Mouse (Mus musculus) limb, embryonic 10.5 days (tissue): ENCODE data around the gene Syt8. TPM values are rescaled to one million over a fixed set of nuclear protein-coding genes. Genes with fewer than 3 reads are reported as not detected.

ENCODE experiments used
- DNase-seq: peaks from one replicate; pipeline ENCODE4 v3.0.0-alpha.2; 2017; ENCODE audit warnings: low spot score
- H3K27ac ChIP-seq: fragments of 300-500 bp; sonication (generic); 2 replicates; pipeline ENCODE4 v1.5.1; 2016; ENCODE audit warnings: mild to moderate bottlenecking
- H3K27me3 ChIP-seq: fragments of 300-500 bp; sonication (generic); 2 replicates; pipeline ENCODE4 v1.6.1; 2016; ENCODE audit warnings: low read depth, mild to moderate bottlenecking; ENCODE audit not compliant: poor library complexity, severe bottlenecking
- H3K36me3 ChIP-seq: fragments of 300-500 bp; sonication (generic); 2 replicates; pipeline ENCODE4 v1.6.1; 2016; ENCODE audit warnings: mild to moderate bottlenecking, moderate library complexity
- H3K4me1 ChIP-seq: fragments of 300-500 bp; sonication (generic); 2 replicates; pipeline ENCODE4 v1.6.1; 2016
- H3K4me3 ChIP-seq: fragments of 300-500 bp; sonication (generic); 2 replicates; pipeline ENCODE4 v1.5.1; 2016; ENCODE audit warnings: mild to moderate bottlenecking, moderate library complexity
- H3K9me3 ChIP-seq: fragments of 300-500 bp; sonication (generic); replicated peaks from 2 replicates; pipeline ENCODE4 v1.6.1; 2016; ENCODE audit warnings: mild to moderate bottlenecking
- WGBS: fragments of 180-500 bp; shearing (Covaris S2); methylation state at CpG from one replicate; pipeline ENCODE4 v1.1.7; 2016; 5-methylcytosine and 5-hydroxymethylcytosine counted together
- polyA plus RNA-seq: library from polyadenylated mRNA; unstranded; fragments of >200 nt; fragmentation: Nextera tagmentation; extraction: Ambion mirVana; gene quantifications from 2 replicates; pipeline ENCODE4 v1.2.1, GENCODE M21; 2016

Syt8 gene
- polyA plus RNA-seq, 1 experiment from 2014 or later, result not detected

- WGBS, result 97% methylated on average over 2 of the region's 2 CpGs
- H3K27me3 ChIP-seq, result no peaks in the 10 kb centered on the region
- DNase-seq, result no peak
- H3K4me3 ChIP-seq, result no peak overlapping the region
- H3K36me3 ChIP-seq, result no peaks in the 10 kb centered on the region
- H3K9me3 ChIP-seq, result no peaks in the 10 kb centered on the region
- H3K27ac ChIP-seq, result no peak overlapping the region
- H3K4me1 ChIP-seq, result no peaks in the 10 kb centered on the region
Observed at GRCm38 (mm10) chr7:142418027-142418426, 16.6 kb upstream of the Syt8 start.

DNA sequence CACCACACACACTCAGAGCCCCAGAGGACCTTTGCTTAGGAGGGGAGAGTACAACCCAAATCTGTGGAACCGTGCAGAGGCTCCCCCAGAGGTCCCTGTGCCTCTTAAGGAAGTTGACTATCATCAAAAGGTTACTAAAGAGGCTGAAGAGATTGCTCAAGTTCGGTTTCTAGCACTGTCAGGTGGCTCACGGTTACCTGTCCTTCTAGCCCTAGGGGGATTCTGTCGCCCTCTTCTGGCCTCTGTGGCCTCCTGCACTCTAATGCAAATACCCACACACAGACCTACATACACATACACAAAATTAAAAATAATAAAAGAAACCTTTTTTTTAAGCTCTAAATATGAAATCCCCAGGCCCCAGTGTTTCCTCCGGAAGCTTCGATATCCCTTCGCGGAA lies 16.0 kb upstream of the Syt8 start:
- 93% methylated on average over 8 of the region's 8 CpGs for WGBS
- DNase-seq, result no peak
- Histone ChIP-seq H3K4me3 (no peak overlapping the region), H3K9me3 (no peaks in the 10 kb centered on the region), H3K27me3 (no peaks in the 10 kb centered on the region), H3K4me1 (no peaks in the 10 kb centered on the region), H3K27ac (no peak overlapping the region), H3K36me3 (no peaks in the 10 kb centered on the region)

DNA sequence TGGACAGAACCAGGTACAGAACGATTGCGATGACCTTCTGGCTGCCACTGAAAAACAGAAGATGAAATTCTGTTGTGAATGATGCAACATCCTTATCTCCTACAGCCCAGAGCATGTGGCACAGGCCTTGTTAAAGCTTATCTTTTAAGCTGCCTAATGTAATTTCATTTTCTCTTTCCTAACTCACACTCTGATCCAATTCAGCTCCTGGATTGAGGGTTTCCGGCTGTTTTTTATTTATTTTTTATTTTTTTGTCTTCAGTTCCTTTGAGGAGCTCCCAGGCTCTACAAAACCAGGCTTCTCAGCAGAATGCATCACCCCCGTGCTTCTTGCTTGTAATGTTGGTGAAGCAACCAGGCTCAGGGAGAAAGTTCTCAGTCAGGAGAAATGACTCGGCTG lies 14.8 kb upstream of the Syt8 start:
- H3K36me3 ChIP-seq, result no peaks in the 10 kb centered on the region
- no peak overlapping the region for H3K27ac ChIP-seq
- H3K27me3 ChIP-seq, result no peaks in the 10 kb centered on the region
- 88% methylated on average over 5 of the region's 5 CpGs for WGBS
- H3K4me3 ChIP-seq, result no peak overlapping the region
- no peak for DNase-seq
- H3K4me1 ChIP-seq, result no peaks in the 10 kb centered on the region
- H3K9me3 ChIP-seq, result no peaks in the 10 kb centered on the region

DNA sequence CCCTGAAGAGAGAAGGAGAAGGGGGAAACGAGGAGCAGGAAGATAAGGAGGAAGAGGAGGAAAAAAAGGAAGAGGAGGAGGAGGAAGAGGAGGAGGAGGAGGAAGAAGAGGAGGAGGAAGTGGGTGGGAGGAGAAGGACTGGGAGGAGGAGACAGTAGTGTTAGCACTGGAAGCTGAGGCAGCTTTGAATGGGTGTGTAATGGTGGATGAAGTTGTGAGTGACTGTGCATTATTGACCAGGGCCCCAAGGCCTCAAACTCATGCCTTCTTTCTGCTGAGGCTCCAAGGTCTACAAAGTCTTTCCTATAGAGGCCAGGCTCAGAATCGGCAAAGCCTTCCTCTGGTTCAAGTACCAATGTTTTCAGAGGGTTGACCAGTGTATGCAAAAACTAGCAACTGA lies 12.8 kb upstream of the Syt8 start:
- DNase-seq, result no peak
- Histone ChIP-seq H3K36me3 (no peaks in the 10 kb centered on the region), H3K4me3 (no peak overlapping the region), H3K27ac (no peak overlapping the region), H3K9me3 (no peaks in the 10 kb centered on the region), H3K4me1 (no peaks in the 10 kb centered on the region), H3K27me3 (0 out of 2 replicates have a peak, but pooled peaks cover 2% of the 10 kb centered on the region)
- 84% methylated on average over 2 of the region's 2 CpGs for WGBS

DNA sequence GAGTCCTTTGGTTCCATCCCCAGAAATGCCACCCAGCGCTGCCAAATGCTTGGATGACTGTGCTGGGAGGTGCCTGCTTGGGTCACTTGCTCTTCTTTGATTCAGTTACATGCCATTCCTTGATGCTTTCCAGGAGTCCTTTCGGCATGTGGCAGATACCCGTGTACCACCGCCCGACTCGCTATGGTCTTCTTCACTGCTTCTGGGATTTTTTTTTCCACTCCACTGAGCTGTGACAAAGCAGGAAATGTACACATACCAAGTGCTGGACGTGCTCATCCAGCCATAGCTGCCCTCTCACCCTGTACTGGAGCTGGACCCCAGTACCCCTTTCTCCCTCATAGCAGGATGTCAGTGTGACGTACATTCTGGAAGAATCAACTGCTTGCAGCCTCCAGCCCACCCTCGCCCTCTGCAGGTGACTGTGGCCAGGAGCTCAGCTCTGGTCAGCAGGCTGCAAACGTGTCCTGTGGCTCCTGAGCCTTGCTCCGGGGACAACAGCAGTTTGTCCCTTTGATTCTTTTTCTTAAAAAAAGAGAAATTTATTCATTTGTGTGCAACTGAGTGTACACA lies 8.9 kb upstream of the Syt8 start:
- no peak for DNase-seq
- 71% methylated on average over 11 of the region's 11 CpGs for WGBS
- H3K36me3 ChIP-seq, result no peaks in the 10 kb centered on the region
- H3K27ac ChIP-seq, result no peak overlapping the region
- no peak overlapping the region for H3K4me3 ChIP-seq
- H3K9me3 ChIP-seq, result no peaks in the 10 kb centered on the region
- H3K27me3 ChIP-seq, result peaks cover 3% of the 10 kb centered on the region; the same call in 1 of the 2 replicates
- peaks cover 17% of the 10 kb centered on the region for H3K4me1 ChIP-seq

DNA sequence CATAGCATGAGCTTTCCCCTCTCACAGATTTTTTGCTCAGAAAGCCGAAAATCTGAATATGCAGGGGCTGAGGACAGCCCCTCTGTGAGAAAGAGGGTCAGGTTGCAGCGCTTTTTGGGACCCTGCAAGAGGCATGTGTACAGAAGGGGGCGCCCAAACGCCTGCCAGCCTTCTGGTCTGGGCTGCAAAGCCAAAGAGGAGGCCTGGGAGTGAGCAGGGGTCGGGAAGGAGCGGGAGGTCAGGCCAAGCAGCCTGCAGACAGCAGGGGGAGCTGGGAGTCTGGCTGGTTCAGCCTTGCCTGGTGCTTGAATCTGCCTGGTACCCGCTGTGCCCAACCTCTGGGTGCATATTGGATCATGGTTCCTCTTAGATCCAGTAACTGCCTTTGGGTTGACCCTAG lies 6.4 kb upstream of the Syt8 start:
- Histone ChIP-seq H3K27ac (0 out of 2 replicates have a peak overlapping the region, but pooled peaks have one; percentile 54), H3K27me3 (peaks cover 3% of the 10 kb centered on the region; the same call in 1 of the 2 replicates), H3K36me3 (no peaks in the 10 kb centered on the region), H3K4me3 (no peak overlapping the region), H3K9me3 (no peaks in the 10 kb centered on the region), H3K4me1 (peaks cover 17% of the 10 kb centered on the region)
- WGBS, result 0% methylated on average over 7 of the region's 7 CpGs
- peak; percentile 85 for DNase-seq

DNA sequence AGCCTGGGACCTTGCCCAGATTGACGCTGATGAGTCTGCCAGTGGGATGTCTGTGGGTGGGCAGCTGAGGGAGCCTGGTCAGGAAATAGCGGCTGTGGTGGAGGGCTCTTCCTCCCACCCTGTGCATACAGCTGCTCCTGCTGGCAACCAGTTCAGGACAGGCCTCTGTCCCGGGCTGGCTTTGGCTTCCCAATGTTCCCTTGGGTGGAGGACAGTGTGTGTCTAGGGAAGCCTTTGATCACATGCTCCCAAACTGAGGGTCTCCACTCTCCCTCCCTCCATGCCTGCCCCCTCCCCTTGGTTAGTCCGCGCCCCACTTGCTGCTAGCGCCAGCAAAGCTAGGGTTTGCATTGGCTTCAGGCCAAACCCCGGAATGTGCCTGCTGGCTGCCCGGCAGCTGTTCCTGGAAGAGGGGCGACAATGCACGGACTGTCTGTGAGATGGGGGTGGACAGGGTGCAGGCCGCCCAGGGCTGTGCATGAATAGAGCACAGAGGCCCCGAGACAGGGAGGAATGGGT lies 4.4 kb upstream of the Syt8 start:
- peak overlapping the region; percentile 27 for H3K27ac ChIP-seq
- peaks cover 3% of the 10 kb centered on the region; the same call in 1 of the 2 replicates for H3K27me3 ChIP-seq
- H3K9me3 ChIP-seq, result no peaks in the 10 kb centered on the region
- 85% methylated on average over 12 of the region's 12 CpGs for WGBS
- DNase-seq, result no peak
- H3K4me3 ChIP-seq, result no peak overlapping the region
- no peaks in the 10 kb centered on the region for H3K36me3 ChIP-seq
- H3K4me1 ChIP-seq, result peaks cover 26% of the 10 kb centered on the region

DNA sequence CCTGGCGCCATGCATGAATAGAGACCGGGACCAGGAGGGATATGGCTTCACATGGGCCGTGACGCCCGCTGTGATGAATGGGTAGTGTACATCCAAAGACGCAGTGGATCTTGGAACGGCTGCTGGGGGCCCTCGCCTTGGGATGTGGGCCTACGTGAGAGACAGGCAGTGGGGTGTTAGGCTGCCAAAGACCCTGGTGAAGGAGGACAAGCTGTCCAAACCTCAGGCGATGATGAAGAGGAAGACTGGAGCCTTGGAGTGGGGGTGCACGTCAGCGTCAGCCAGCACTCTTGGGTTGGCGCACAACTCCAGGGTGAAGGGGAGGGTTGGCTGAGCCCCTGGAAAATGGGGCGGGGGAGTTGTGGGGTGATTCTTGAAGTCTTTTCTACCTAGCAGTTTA lies 3.5 kb upstream of the Syt8 start:
- Histone ChIP-seq H3K4me1 (peaks cover 29% of the 10 kb centered on the region), H3K27ac (peak overlapping the region; percentile 28)

DNA sequence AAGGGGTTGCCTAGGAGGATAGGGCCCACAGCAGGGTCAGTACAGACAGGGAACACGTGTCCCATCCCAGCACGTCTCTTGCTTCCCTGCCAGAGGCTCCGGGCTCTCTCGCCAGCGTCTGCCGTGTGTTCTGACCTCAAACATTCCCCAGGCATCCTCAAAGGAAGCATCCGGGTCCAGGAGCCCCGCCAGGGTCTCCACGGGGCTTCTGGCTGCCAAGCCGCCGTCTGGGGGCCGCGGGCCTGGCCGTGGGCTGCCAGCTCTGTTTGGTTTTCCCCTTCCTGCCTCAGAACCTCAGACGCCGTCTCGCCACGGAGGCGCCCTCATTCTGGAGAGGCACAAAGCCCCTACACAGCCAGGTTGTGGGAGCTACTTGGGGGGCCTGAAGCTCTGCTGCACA lies 1.0 kb upstream of the Syt8 start:
- Histone ChIP-seq H3K9me3 (no peaks in the 10 kb centered on the region), H3K4me1 (peaks cover 25% of the 10 kb centered on the region), H3K4me3 (no peak overlapping the region), H3K36me3 (no peaks in the 10 kb centered on the region), H3K27ac (peak overlapping the region; percentile 77), H3K27me3 (no peaks in the 10 kb centered on the region; the same call in 1 of the 2 replicates)
- DNase-seq, result no peak
- 59% methylated on average over 19 of the region's 19 CpGs for WGBS

More for the DNA sequence above, 3.5 kb upstream of the Syt8 start:
- 93% methylated on average over 14 of the region's 14 CpGs for WGBS
- DNase-seq, result no peak
- peaks cover 3% of the 10 kb centered on the region; the same call in 1 of the 2 replicates for H3K27me3 ChIP-seq
- H3K4me3 ChIP-seq, result no peak overlapping the region
- no peaks in the 10 kb centered on the region for H3K9me3 ChIP-seq
- H3K36me3 ChIP-seq, result no peaks in the 10 kb centered on the region

GRCm38 (mm10) chr7:142435524-142435923 lies 874 bp downstream of the Syt8 start:
- 19% methylated on average over 4 of the region's 4 CpGs for WGBS
- Histone ChIP-seq H3K27me3 (no peaks in the 10 kb centered on the region), H3K4me1 (peaks cover 26% of the 10 kb centered on the region), H3K9me3 (no peaks in the 10 kb centered on the region), H3K27ac (peak overlapping the region; percentile 77; the same call in 1 of the 2 replicates), H3K36me3 (no peaks in the 10 kb centered on the region), H3K4me3 (no peak overlapping the region)
- DNase-seq, result peak; percentile 67

DNA sequence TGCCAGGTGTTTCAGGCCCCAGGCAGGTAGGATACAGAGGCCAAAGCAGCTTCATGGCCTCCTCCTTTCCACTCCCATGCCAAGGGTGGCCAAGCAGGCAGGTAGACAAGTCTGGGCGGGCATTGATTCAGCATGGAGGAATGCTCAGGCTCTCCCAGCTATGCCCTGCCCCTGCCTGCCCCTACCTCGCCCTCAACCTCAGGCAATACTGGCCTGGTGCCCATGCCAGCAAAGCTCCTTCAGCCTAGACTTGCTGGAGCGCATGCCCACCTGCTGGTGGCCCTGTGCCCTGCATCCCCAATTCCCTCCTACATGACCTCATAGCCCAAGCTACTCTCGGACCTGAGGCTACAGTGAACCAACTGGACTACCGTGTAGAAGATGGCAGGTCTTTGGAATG lies 2.7 kb downstream of the Syt8 start:
- peaks cover 44% of the 10 kb centered on the region for H3K4me1 ChIP-seq

GRCm38 (mm10) chr7:142439966-142440365 lies 5.3 kb downstream of the Syt8 start:
- no peak for DNase-seq
- no peaks in the 10 kb centered on the region for H3K27me3 ChIP-seq
- WGBS, result 88% methylated on average over 14 of the region's 14 CpGs
- H3K36me3 ChIP-seq, result no peaks in the 10 kb centered on the region
- peak overlapping the region; percentile 87 for H3K27ac ChIP-seq
- H3K9me3 ChIP-seq, result no peaks in the 10 kb centered on the region
- H3K4me3 ChIP-seq, result no peak overlapping the region
- H3K4me1 ChIP-seq, result peaks cover 50% of the 10 kb centered on the region

More for the DNA sequence above, 2.7 kb downstream of the Syt8 start:
- peak; percentile 33 for DNase-seq
- Histone ChIP-seq H3K9me3 (no peaks in the 10 kb centered on the region), H3K27me3 (no peaks in the 10 kb centered on the region), H3K4me3 (no peak overlapping the region), H3K27ac (peak overlapping the region; percentile 47; the same call in 1 of the 2 replicates), H3K36me3 (no peaks in the 10 kb centered on the region)
- WGBS, result 88% methylated on average over 5 of the region's 5 CpGs

- H3K36me3 ChIP-seq, result no peaks in the 10 kb centered on the region
- H3K27ac ChIP-seq, result peak overlapping the region; percentile 87
- DNase-seq, result peak; percentile 74
- H3K4me1 ChIP-seq, result peaks cover 46% of the 10 kb centered on the region
- H3K9me3 ChIP-seq, result no peaks in the 10 kb centered on the region
- H3K27me3 ChIP-seq, result no peaks in the 10 kb centered on the region
- no peak overlapping the region for H3K4me3 ChIP-seq
- 51% methylated on average over 5 of the region's 5 CpGs for WGBS
Observed at GRCm38 (mm10) chr7:142440657-142441114, 6.0 kb downstream of the Syt8 start.
